Mouse (Mus musculus): ENCODE measurements around the gene Rhou.
A peak's percentile ranks its signal among the peaks of the same experiment; 100 is the strongest.

Gene Rhou

DNA sequence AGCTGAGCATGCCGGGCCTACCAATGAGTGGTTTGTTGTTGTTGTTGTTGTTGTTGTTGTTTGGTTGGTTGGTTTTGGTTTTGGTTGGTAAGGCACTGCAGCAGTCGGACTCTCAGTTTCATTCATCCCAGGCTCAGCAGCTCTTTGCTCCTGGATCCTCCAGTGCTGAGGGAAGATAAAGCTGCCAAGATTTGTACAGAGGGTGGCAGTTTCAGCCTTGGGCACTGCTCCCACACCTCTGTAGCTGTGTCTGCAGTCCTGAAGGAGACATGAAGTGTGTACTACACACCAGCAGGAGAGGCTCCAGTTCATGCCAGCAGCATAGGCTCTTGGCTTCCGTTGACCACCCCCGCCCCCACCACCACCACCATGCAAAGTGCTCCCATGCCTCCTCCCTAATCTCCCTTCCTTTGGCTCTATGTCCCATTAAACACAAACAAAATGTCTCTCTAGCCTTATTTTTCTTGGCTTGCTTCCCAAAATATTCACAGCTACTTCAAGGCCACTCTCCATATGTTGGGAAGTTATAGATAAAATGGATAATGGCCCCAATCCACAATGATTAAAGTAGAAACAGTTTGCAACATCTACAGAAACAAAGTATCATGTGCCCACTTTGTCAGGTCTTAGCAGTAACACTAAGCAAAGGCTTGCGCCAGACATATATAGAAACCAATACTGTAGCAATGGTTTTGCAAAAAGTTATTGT is 2.2 kb upstream of the Rhou start:
- no peak for DNase-seq

DNA sequence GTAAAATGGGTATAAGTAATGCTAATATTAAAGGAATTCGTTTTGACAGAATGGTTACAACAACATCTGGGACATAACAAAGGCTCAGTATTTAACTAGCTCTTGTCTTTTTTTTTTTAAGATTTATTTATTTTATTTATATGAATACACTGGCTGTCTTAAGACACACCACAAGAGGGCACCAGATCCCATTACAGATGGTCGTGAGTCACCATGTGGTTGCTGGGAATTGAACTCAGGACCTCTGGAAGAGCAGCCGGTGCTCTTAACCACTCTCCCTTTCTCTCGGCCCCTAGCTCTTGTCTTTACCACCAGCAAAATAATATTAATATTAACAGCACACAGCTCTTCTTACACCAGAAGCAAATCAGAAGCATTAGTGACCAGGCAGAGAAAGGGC is 1.1 kb upstream of the Rhou start:
- no peak for DNase-seq

DNA sequence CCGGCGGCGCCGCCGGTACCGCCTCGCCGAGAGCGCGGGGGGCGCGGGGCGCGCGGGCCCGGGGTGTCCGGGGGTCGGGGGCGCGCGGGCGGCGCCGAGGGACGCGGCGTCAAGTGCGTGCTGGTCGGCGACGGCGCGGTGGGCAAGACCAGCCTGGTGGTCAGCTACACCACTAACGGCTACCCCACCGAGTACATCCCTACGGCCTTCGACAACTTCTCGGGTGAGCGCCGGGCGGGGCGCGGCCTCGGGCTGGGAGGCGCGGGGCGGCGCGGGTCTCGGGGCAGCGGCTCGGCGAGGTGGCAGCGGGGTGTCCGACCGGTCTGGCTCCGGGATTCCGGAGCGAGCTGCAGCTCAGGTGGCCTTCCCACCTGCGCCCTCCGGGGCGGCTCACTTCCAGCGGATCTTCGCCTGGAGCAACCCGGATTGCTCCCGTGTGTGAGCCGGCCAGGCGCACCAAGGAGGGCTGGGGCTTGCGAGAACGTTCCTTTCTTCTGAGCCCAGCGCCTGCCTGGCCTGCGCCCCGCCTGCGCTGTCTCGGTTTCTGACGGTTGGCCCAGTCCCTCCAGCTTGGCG is 353 bp downstream of the Rhou start:
- peak; percentile 37 to 55 for DNase-seq

DNA sequence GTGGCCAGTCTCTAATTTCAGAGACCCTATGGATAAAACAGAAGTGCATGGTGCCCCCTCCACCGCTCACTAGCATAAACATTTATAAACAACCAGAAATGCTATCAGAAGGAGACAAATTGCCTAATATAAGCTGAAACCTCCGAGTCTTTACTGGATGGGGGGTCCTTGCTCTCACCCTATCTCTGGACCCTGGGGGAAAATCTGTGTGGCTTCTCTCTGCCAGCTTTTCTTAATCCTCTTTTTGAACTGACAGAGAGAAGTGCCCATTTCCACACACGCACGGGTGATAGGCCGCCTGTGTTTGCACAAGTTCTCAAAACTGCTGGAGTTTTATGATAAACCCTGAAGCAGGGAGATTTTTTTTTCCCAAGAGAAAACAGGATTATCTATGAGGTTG is 1.0 kb downstream of the Rhou start:
- no peak for DNase-seq

DNA sequence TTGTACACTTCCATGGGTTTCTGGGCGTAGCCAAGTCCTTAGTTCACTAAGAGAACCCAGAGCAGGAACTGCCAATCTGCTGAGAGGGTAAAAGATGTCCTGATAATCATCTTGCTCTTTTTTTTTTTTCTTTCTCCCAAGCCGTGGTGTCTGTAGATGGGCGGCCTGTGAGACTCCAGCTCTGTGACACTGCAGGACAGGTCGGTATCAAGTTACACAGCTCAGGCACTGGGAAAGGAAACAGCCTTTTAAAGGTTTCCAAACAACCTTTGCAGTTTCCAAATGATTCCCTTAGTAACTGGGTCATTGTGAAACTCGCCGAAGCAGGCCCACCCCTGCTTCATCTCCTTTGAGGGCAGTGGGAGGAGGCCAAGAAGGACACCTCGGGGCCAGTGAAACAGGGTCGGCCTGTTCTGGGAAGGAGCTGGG is 1.6 kb downstream of the Rhou start:
- no peak for DNase-seq

DNA sequence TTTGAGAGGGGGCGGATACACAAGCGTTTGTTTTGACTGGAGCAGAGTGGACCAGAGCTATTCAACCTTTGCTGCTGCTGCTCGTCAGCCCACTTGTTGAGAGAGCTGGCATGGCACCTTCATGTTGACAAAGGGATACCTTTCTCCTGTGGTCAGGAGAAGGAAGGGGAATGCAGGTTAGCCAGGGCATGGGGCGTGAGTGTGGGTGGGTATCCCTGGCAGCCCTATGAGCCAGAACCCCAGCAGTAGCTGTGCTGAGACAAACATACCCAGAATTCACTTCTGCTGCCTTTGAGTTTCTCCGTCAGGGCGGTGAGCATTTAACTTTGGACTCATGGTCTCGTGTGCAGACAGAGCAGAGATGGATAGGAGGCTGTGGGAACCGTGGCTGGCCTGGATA is 4.1 kb downstream of the Rhou start:
- no peak for DNase-seq

DNA sequence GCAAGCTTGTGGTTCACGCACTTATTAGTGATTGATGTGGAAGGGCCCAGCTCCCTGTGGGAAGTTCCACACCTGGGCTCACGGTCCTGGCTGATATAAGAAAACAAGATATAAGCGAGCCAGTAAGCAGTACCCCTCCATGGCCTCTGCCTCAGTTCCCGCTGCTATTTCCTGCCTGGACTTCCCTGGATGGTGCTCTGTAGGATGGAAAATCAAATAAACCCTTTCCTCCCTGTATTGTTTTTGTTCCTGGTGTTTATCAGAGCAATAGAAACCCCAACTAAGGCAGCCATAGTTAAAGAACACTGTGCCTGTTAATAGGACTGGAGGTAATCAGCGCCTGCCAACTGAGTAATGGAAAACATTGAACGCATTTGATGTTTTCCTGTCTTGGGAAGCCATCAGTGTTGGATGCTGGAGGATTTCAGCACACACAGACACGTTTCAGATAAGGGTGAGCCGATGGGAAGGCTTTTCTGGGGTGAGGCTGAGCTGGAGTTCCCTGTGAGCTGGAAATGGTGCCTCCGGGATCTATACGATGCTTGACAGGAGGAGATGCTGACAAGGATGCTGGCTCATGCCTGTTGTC is 5.8 kb downstream of the Rhou start:
- DNase-seq = no peak

DNA sequence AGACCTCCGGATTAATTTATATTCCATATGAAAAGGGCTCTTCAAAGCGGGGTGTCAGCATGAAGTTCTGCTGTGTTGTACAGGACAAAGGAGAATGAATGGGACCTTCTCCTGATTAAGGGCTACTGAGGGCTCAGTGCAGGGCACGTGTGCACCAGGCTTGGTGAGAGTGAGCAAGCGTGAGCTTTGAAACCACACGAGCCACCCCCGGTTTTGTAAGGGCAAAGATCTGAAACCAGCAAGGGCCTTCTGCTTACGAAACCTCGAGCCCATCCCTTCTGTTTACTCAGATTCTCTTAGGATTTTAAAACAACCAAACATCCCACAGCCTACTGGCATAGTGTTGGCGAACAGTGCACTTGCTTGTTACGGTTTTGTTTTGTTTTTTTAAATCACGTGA is 7.8 kb downstream of the Rhou start:
- no peak for DNase-seq

DNA sequence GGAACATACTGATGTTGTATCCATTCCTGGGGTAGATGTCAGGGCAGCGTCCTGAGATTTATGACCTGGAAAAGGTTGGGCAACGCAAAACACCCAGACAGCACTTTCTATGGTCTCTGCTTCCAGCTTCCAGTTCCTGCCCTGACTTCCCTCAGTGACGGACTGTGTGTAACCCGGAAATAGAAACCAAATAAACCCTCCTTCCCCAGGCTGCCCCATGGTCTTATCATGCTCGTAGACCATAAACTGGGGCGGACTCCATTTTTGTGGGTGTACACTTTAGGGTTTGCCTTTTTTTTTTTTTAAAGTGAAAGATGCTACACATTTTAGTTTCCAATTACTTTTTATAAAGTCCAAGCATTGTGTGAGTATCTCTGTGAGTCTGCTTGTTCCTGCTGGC is 11.9 kb downstream of the Rhou start:
- DNase-seq = no peak

DNA sequence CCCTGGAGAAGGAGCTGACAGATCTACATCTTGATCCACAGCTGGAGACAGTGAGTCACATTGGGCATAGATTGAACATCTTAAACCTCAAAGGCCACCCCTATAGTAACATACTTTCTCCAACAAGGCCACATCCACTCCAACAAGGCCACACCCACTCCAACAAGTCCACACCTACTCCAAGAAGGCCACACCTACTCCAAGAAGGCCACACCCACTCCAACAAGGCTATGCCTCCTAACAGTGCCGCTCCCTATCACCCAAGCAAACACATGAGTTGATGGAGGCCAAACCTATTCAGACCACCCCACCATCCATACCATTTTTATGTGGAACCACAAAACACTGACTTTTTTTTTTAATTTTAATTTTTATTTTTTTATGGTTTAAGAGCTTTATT is 13.1 kb downstream of the Rhou start:
- DNase-seq = no peak

DNA sequence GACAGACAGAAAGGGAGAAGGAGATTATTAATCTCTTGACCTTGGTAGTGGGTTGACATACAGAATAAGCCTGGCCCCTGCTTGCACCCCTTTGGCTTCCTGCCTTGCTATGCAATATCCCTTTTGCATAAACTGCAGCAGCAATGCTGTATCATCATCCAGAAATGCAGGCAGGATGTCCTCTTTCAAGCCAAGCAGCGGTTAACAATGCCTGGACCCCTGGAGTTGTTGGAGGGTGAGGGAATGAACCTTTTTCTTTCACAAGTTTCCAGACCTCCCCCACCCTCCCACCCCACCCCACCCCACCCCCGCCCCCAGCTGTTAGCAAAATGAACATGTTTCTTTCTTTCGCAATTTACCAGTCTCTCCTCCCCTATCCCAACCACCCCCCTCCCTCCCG is 15.0 kb downstream of the Rhou start:
- no peak for DNase-seq

DNA sequence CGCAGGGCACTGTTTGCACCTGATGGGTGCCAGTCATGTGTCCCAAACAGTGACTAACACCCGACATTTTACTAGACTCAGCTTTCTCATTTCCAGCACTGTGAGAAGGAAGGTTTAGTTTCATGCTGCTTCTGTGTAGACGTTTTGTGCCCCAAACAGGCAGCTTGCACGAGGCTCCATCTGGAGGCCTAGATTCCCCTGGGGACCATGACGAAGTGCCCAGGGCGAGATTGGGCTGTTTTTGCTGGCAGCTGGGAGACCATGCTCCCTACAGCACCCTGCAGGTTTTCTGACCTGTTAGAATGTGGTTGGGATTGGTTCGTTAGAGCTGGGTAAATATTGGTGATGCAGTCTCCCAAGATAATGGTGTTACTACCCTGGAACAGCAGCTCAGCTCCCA is 17.0 kb downstream of the Rhou start:
- DNase-seq = no peak

DNA sequence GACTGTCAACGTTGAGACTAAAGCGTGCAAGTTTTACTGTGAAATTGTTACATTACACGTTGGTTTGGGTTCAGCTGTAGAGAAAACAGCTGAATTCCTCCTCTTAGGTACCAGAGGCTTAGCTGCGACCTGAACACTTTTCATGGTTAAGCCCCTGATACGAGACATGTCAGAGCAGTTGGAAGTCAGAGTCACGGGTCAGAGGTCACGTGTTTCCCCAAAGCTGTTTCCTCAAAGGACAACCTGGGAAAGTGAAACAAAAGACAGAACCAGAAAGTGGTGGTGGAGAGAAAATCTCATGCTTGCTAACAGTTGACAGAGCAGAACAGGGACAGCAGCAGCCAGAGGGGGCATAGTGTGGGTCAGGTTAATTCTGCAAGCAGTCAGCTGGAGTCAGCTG is 17.7 kb downstream of the Rhou start:
- DNase-seq = no peak

DNA sequence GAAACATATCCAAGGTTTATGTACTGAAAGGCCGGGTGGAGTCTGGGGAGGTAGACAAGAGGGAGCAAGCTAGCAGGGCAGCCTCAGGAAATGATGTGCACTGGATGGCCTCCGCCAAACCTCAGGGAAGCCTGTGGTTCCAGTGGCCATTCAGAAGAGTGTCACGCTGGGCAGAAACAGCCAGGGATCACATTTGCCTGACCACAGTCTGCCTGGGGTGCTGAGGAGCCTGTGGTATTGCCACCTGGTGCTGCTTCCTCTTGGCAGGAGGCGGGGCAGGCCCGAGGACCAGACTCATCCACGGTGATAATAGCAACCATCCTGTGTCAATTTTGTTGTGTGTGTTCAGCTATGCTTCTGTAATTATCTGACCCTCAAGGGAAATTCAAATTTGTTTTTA is 18.9 kb downstream of the Rhou start:
- no peak for DNase-seq

DNA sequence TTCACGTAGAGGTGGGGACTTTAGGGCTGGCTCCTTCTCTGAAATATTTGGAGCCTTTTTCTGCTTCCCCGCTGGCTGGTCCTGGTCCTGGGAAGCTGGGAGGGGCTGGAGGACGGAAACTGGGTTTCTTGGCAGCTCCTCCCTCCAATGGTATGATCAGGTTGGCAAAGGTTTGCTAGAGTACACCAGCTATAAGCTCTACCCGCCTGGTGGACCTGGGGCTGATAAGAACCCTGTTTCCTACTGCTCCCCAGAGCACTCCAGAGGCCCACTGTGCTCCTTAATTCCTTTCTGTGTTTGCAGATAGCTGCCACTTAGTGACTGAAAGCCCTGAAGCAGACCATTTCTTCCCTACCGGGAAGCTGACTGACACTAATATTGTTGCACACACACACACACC is 21.9 kb downstream of the Rhou start:
- no peak for DNase-seq

DNA sequence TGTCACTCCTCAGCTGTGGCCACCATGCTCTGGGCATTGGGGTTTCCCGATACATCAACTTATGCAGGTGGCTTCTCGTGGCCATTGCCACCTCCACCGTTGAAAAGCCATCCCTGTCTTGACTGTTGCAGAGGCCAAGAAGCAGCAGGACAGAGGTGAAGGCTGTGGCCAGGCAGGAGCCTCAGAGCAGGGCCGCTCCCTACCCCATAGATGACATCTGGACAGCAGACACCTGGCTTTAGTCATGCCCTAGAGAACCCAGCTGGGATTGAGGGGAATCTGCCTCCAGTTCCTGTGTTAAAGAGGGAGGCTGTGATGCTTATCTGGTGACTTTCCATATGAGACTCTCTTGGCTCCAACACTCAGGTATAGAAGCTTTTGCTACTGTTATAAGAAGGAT is 24.7 kb downstream of the Rhou start:
- no peak for DNase-seq

DNA sequence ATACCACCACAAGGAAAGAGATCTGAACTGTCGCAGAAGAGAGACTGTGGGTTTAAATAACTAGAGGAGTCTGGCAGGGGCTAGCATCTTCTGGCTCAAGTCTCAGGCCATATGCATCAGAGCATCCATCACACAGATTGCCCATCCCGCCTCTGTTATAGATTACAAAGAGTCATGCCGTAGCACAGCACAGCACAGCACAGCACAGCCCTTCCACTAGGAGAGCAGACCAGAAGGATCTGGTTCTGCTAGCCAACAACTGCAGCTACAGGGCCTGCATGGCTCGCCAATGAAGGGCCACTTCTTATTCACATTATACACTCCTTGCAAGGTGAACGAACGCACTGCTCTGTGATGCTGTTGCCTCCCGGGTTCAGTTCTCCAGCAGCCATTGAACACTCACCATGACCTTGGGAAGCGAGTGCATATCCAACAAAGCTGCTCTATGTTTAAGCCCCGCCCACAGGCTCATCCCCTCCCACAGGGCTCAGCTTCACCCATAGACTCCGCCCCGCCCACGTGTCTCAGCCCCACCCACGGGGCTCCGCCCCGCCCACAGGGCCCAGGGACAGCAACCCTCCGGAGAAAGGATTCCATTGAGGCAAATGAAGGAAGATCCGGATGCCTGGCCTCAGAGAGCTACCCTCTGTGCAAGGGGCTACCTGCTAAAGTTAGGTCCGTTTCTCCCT is 28.5 kb downstream of the Rhou start:
- DNase-seq = peak; percentile 35 to 47

DNA sequence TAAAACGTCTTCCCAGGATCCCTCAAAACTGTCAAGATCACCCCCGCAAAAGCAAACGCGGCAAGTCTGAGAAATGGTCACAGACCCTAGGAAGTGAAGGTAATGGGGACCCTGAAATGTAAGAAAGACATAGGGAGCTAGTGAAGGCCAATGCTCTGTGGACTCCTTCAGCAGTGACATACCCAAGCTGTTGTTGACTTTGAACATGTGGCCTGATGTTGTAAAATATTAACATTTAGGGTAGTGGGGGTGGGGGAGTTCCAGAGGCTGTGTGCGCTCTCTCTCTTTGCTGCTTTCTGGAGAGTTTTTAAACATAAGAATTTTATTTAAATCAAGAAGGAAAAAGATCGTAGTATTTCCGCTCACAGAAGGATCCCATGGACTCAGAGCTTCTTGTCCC is 29.6 kb downstream of the Rhou start:
- DNase-seq = peak in 1 of 2 experiments; percentile 17

DNA sequence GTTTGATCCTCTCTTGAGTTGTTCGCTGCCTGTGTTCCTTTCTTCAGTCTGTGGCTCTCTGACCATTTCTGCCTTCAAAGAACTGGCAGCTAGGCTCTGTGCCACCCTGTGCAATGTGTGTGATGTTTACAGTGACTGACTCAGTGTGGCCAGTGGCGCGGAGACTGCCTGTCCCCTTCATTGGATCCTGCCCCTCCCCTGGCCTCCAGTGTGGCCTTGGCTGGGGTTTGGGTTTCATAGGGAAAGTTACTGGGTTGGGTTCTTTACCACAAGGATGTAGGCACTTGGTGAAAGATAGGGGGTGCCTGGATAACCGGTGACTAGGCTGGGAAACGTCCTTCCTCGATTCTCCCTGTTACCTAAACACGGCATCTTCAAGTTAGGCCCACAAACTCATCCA is 31.1 kb downstream of the Rhou start:
- DNase-seq = no peak

DNA sequence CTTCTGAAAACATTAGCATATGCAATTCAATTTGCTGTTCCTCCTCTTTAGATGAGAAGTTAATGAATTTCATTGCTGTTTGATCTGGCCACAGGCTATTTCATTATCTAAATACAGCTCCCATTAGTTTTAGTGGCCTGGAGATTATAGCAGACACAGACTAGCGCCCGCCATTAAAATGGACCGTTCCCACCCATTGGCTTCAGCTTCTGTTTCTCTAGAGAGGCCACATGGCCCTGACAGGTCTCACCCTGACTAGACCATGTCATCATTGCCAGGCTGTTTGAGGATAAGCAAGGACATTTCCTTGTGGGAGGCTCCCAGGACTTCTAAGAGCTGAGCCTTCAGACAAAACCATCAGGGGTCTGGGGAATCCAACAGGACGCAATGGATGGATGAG is 31.7 kb downstream of the Rhou start:
- no peak for DNase-seq

DNA sequence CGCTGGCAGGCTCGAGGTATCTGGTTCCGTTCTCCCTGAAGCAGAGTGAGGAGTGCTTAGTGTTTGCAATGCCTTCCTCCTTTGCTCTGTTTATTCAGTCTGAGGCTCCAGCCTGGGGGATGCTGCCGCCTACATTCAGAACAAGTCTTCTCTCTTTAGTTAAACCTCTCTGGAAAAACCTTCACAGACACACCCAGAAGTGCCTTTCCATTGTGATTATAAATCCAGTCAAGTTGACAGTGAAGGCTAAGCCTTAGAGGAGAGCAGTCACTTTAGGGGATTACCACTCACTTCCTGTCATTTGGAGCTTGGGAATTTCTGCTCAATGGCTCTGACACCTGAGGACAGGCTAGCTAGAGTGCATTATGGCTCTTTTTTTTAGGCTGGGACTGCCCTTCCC is 34.1 kb downstream of the Rhou start:
- no peak for DNase-seq

DNA sequence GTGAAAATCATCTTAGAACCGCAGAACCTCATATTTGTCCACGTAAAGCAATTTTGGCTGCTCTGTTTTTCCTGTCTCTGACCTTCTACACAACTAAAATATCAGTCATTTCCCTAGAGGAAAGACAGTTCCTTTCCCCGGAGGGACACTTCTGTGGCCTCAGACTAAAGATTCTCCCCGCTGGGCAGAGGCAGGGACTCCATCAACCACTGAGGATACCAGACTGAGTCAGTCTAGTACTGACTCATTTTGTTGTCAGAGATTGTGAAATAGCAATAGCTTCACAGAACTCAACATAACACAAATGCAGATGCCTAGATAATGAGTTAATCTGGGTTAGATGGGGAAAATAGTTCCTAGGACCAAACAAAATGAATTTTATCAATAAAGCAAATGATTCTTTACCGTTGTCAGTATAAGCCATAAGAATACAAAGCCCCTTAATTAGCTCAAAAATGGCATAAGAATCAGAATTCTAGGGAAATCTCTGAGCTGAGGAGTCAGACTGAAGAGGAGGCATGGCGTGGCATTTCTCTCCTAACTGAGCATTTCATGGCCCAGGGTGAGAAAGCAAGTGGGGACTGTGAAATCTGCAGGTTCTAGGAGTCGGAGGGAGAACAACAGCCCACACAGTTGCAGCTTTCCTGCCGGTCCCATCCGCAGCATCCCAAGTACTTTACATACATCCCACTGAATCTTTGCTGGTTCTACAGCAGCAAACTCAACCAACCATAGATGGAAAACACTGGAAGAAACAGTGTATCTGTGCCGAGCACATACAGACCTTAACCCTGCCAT is 38.6 kb downstream of the Rhou start:
- no peak for DNase-seq

DNA sequence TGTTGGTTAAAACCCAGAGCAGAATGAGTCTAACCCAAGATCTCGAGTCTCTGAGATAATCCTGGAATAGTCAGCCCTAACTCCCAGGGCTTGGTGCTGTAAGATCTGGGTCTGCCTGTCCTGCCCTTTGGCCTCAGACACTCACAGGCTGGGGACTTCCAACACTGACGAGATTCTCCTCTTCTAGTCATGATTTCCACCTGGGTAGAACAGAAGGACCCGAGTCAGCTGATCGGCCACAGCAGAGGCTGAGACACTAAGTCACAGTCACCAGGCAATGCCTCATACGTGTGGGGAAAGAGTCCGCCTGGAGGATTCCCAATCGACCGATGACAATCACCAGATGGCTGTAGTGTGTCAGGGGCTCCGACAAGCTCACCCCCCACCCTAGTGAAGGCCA is 42.4 kb downstream of the Rhou start:
- DNase-seq = no peak
